Mouse (Mus musculus): ENCODE measurements at regions not wholly inside any gene's neighbourhood (a gene's known extent, or its start where the extent isn't known, plus 50 kb on each side); places are given as distances from the start of the nearest gene placed in this dataset.

DNA sequence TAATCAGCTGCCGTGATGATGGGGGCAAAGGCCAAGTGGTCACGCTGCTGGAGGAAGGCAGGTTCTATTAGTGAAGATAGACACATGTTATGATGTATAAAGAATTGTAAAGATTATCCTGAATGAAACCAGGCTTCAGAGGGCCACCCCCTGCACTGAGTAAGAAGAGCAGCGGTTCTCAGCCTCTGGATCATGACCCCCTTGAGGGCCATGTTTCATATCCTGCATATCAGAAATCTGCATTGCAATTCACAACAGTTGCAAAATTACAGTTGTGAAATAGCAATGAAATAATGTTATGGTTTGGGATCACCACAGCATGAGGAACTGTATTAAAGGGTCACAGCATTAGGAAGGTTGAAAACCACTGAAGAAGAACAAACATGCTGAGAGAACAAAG lies 162.5 kb upstream of the Zranb2 start:
- 79% methylated on average over 3 of the region's 3 CpGs for whole genome bisulfite sequencing
- Histone ChIP-seq H3K4me2 (replicated peaks; ENCODE audit: low read depth) (no peak overlapping the region), H3K4me3 (ENCODE audit: low read depth, low read length) (no peak overlapping the region), H3K27ac (replicated peaks) (no peak overlapping the region), H3K27me3 (ENCODE audit: control insufficient read depth, insufficient read depth, low read length) (no peaks in the 10 kb centered on the region), H3K9ac (ENCODE audit: low read length) (no peak overlapping the region), H3K4me1 (replicated peaks; ENCODE audit: control insufficient read depth, insufficient read depth) (no peaks in the 10 kb centered on the region), H3K9me3 (ENCODE audit: control insufficient read depth, low read length) (no peaks in the 10 kb centered on the region), H3K36me3 (ENCODE audit: control insufficient read depth, insufficient read depth, low read length) (no peaks in the 10 kb centered on the region)
- TF ChIP-seq EP300 (optimal IDR thresholded peaks at IDR 0.05) (no peak), CTCF (IDR thresholded peaks at IDR 0.05; ENCODE audit: low read depth) (no peak)
- ATAC-seq (ENCODE audit: low FRiP score, low TSS enrichment) (no peak), DNase-seq (ENCODE audit: low spot score) (no peak)

DNA sequence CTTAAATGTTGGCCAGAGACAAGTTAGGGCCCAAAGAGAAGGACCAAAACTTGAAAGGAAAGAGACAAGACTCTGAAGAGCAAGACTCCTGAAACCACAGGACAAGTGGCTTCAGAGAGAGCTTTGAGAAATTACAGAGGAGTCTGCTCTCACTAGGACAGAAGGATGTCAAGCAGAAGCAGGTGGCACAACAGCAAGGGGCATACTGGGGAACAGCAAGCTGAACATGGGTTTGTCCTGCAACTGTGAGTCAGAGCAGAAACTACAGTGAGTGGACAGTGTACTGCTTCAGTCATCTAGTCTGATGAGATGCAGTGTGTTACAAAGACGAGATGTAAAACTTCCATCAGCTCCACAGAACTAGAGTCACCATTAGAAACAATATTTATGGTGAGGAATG lies 160.6 kb upstream of the Zranb2 start:
- Histone ChIP-seq H3K27me3 (ENCODE audit: control insufficient read depth, insufficient read depth, low read length) (no peaks in the 10 kb centered on the region), H3K9ac (ENCODE audit: low read length) (no peak overlapping the region), H3K4me3 (ENCODE audit: low read depth, low read length) (no peak overlapping the region), H3K27ac (replicated peaks) (no peak overlapping the region), H3K4me2 (replicated peaks; ENCODE audit: low read depth) (no peak overlapping the region), H3K36me3 (ENCODE audit: control insufficient read depth, insufficient read depth, low read length) (no peaks in the 10 kb centered on the region), H3K9me3 (ENCODE audit: control insufficient read depth, low read length) (no peaks in the 10 kb centered on the region), H3K4me1 (replicated peaks; ENCODE audit: control insufficient read depth, insufficient read depth) (no peaks in the 10 kb centered on the region)
- WGBS = 53% methylated on average over 1 of the region's 1 CpGs
- TF ChIP-seq CTCF (IDR thresholded peaks at IDR 0.05; ENCODE audit: low read depth) (no peak), EP300 (optimal IDR thresholded peaks at IDR 0.05) (no peak)
- ATAC-seq (ENCODE audit: low FRiP score, low TSS enrichment) = no peak
- no peak for DNase-seq (ENCODE audit: low spot score)

DNA sequence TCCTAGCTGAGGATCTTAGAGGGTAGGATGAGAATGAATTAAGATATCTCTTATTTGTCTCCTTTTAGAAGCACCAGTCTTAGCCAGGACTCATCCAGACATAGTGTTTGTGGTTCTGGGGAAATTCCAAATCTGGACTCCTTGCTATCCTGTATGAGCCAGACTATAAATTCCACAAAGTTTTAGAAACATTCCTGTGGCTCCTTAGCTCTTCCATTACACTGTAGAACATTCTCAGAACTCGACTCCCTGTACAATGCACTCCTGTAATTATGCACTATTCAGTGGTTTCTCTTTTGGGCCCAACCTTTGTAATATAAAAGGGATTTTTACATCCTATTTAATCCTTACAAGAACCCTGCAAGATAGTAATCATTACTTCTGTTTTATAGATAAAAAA lies 159.8 kb upstream of the Zranb2 start:
- Histone ChIP-seq H3K36me3 (ENCODE audit: control insufficient read depth, insufficient read depth, low read length) (no peaks in the 10 kb centered on the region), H3K9me3 (ENCODE audit: control insufficient read depth, low read length) (no peaks in the 10 kb centered on the region), H3K4me2 (replicated peaks; ENCODE audit: low read depth) (no peak overlapping the region), H3K4me3 (ENCODE audit: low read depth, low read length) (no peak overlapping the region), H3K27ac (replicated peaks) (no peak overlapping the region), H3K4me1 (replicated peaks; ENCODE audit: control insufficient read depth, insufficient read depth) (no peaks in the 10 kb centered on the region), H3K9ac (ENCODE audit: low read length) (no peak overlapping the region), H3K27me3 (ENCODE audit: control insufficient read depth, insufficient read depth, low read length) (no peaks in the 10 kb centered on the region)
- 38% methylated on average over 1 of the region's 1 CpGs for WGBS
- TF ChIP-seq EP300 (optimal IDR thresholded peaks at IDR 0.05) = no peak
- TF ChIP-seq CTCF (IDR thresholded peaks at IDR 0.05; ENCODE audit: low read depth) = no peak
- ATAC-seq (ENCODE audit: low FRiP score, low TSS enrichment) (no peak), DNase-seq (ENCODE audit: low spot score) (no peak)

DNA sequence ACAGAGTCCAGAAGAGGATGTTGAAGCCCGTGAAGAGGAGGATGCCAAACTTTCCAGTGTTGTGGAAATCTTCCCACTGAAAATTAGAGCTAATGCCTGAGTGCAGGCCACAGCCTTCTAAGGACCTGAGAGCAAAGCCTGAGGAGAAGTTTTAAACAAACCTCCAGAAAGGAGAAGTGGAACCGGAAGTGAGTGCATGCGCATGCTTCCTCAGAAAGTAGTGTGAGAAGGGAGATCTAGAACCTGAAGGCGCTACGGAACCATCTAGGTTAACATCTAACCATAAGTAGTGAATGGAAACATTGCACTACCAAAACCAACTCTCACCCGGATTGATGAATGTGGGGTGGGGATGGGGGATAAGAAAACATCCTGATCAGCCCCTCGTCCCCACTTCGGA lies 156.4 kb upstream of the Zranb2 start:
- Histone ChIP-seq H3K4me1 (replicated peaks; ENCODE audit: control insufficient read depth, insufficient read depth) (no peaks in the 10 kb centered on the region), H3K27ac (replicated peaks) (no peak overlapping the region), H3K4me3 (ENCODE audit: low read depth, low read length) (no peak overlapping the region), H3K4me2 (replicated peaks; ENCODE audit: low read depth) (no peak overlapping the region), H3K27me3 (ENCODE audit: control insufficient read depth, insufficient read depth, low read length) (no peaks in the 10 kb centered on the region), H3K36me3 (ENCODE audit: control insufficient read depth, insufficient read depth, low read length) (no peaks in the 10 kb centered on the region), H3K9me3 (ENCODE audit: control insufficient read depth, low read length) (no peaks in the 10 kb centered on the region), H3K9ac (ENCODE audit: low read length) (no peak overlapping the region)
- TF ChIP-seq EP300 (optimal IDR thresholded peaks at IDR 0.05) (no peak), CTCF (IDR thresholded peaks at IDR 0.05; ENCODE audit: low read depth) (no peak)
- whole genome bisulfite sequencing = 83% methylated on average over 8 of the region's 8 CpGs
- ATAC-seq (ENCODE audit: low FRiP score, low TSS enrichment) (no peak), DNase-seq (ENCODE audit: low spot score) (no peak)

DNA sequence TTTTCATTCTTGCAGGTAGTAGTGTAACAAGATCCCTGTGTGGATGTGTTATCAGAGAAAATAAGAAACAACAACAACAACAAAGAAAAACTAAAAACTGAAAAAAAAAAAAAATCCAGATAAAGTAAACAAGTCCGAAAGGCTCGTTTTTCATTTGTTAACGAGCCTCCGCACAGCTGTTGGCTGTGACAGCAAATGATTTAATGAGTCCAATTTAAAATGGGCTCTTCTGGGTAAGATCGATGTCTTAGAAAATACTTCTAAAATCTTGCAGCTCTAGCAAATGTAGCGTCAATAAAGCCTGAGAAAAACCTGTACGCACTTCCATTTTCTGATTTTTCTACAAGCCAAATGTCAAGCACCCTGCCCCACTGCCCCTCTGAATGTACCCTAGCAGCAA lies 155.8 kb upstream of the Zranb2 start:
- Histone ChIP-seq H3K4me3 (ENCODE audit: low read depth, low read length) (no peak overlapping the region), H3K27ac (replicated peaks) (no peak overlapping the region), H3K9me3 (ENCODE audit: control insufficient read depth, low read length) (no peaks in the 10 kb centered on the region), H3K4me1 (replicated peaks; ENCODE audit: control insufficient read depth, insufficient read depth) (no peaks in the 10 kb centered on the region), H3K36me3 (ENCODE audit: control insufficient read depth, insufficient read depth, low read length) (no peaks in the 10 kb centered on the region), H3K9ac (ENCODE audit: low read length) (no peak overlapping the region), H3K4me2 (replicated peaks; ENCODE audit: low read depth) (no peak overlapping the region), H3K27me3 (ENCODE audit: control insufficient read depth, insufficient read depth, low read length) (no peaks in the 10 kb centered on the region)
- WGBS = 54% methylated on average over 7 of the region's 7 CpGs
- no peak for TF ChIP-seq EP300 (optimal IDR thresholded peaks at IDR 0.05)
- TF ChIP-seq CTCF (IDR thresholded peaks at IDR 0.05; ENCODE audit: low read depth) = no peak
- DNase-seq (ENCODE audit: low spot score) (no peak), ATAC-seq (ENCODE audit: low FRiP score, low TSS enrichment) (no peak)

DNA sequence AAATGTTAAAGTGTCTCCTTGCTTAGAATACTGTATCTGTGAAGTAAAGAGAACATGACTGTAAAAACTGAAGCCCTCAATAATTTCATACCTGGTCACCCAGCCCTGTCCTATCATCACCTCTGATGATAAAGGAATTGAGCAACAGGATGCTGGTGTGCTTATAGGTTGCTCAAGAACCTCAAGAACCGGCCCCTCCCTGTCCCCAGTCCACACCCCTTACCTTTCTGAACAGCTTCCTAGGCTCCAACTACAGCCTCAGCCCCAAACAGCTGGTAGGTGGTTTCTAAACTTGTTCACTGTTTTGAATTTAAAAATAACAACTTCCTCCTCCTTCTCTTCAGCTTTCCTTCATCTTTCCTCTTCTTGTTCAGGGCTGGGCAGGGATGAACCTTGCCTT lies 142.1 kb upstream of the Zranb2 start:
- no peak overlapping the region for H3K4me2 ChIP-seq (replicated peaks; ENCODE audit: low read depth)
- no peaks in the 10 kb centered on the region for H3K36me3 ChIP-seq (ENCODE audit: control insufficient read depth, insufficient read depth, low read length)
- no peaks in the 10 kb centered on the region for H3K4me1 ChIP-seq (replicated peaks; ENCODE audit: control insufficient read depth, insufficient read depth)
- WGBS = 63% methylated on average over 1 of the region's 1 CpGs
- H3K27me3 ChIP-seq (ENCODE audit: control insufficient read depth, insufficient read depth, low read length) = no peaks in the 10 kb centered on the region
- no peak for ATAC-seq (ENCODE audit: low FRiP score, low TSS enrichment)
- H3K9me3 ChIP-seq (ENCODE audit: control insufficient read depth, low read length) = no peaks in the 10 kb centered on the region
- H3K4me3 ChIP-seq (ENCODE audit: low read depth, low read length) = no peak overlapping the region
- no peak overlapping the region for H3K9ac ChIP-seq (ENCODE audit: low read length)
- no peak overlapping the region for H3K27ac ChIP-seq (replicated peaks)
- TF ChIP-seq EP300 (optimal IDR thresholded peaks at IDR 0.05) = no peak
- no peak for TF ChIP-seq CTCF (IDR thresholded peaks at IDR 0.05; ENCODE audit: low read depth)
- no peak for DNase-seq (ENCODE audit: low spot score)
